13 mouse cellular contexts compared by ENCODE assay signal in genomic region chr19:58968731-58969506, GRCm38 (mm10). TPM values are rescaled to one million over a fixed set of nuclear protein-coding genes. Genes with fewer than 3 reads are reported as not detected.
DNase-seq lines count a peak whose midpoint lies in the region; ATAC-seq lines count a peak whose summit lies in the region.
"Had no signal": no experiment of that assay in that cellular context is flagged by ENCODE, and none has a peak within 500 bp of the region (broad histone marks: within the 10 kb centered on the region; RNA-seq: fewer than 3 reads in every experiment).

No protein-coding gene starts in this region.

- DNase-seq in kidney, postnatal 4 days, result peak; percentile 20 to 33
- peak; percentile 35 to 52 for DNase-seq in cerebellum, adult 18-20 months
- DNase-seq in embryonic facial prominence, embryonic 11.5 days (ENCODE audit: low spot score), result peak; percentile 18
- DNase-seq in gastrocnemius, adult 8-10 months (ENCODE audit: low spot score in 2 of 2), result no peak
- DNase-seq in MN1 (ENCODE audit: low spot score), result no peak
- no peak for DNase-seq in layer of hippocampus, adult 8-10 months (ENCODE audit: low spot score in 2 of 2)
- DNase-seq: adrenal gland, postnatal 10 days; liver, postnatal 0 days; thymus, adult 18-20 months had no signal

- H3K9me3 ChIP-seq in kidney, embryonic 15.5 days (replicated peaks), result no peaks in the 10 kb centered on the region
- H3K9me3 ChIP-seq in embryonic facial prominence, embryonic 11.5 days (replicated peaks; ENCODE audit: control insufficient read depth, low read length), result no peaks in the 10 kb centered on the region
- no peaks in the 10 kb centered on the region for H3K9me3 ChIP-seq in neural tube, embryonic 12.5 days
- H3K9me3 ChIP-seq: intestine, embryonic 15.5 days had no signal

- no peak overlapping the region for H3K9ac ChIP-seq in kidney, embryonic 15.5 days
- H3K9ac ChIP-seq in embryonic facial prominence, embryonic 11.5 days (replicated peaks; ENCODE audit: low read length), result no peak overlapping the region
- no peak overlapping the region for H3K9ac ChIP-seq in neural tube, embryonic 12.5 days
- H3K9ac ChIP-seq: intestine, embryonic 15.5 days; liver, postnatal 0 days had no signal

- H3K27ac ChIP-seq in kidney, embryonic 15.5 days, result no peak overlapping the region
- no peak overlapping the region for H3K27ac ChIP-seq in embryonic facial prominence, embryonic 11.5 days (replicated peaks; ENCODE audit: low read depth, low read length)
- H3K27ac ChIP-seq in neural tube, embryonic 12.5 days, result no peak overlapping the region
- H3K27ac ChIP-seq: intestine, embryonic 15.5 days had no signal

- no peak overlapping the region; the same call in 1 of the 2 replicates for H3K4me2 ChIP-seq in kidney, embryonic 15.5 days
- H3K4me2 ChIP-seq in embryonic facial prominence, embryonic 11.5 days (ENCODE audit: low read depth, low read length), result no peak overlapping the region
- H3K4me2 ChIP-seq in neural tube, embryonic 12.5 days (replicated peaks), result peak overlapping the region; percentile 41
- H3K4me2 ChIP-seq: intestine, embryonic 15.5 days had no signal

- H3K4me3 ChIP-seq in kidney, embryonic 15.5 days (replicated peaks), result no peak overlapping the region
- H3K4me3 ChIP-seq in embryonic facial prominence, embryonic 11.5 days (ENCODE audit: low read depth, low read length), result no peak overlapping the region
- no peak overlapping the region for H3K4me3 ChIP-seq in neural tube, embryonic 12.5 days
- H3K4me3 ChIP-seq: intestine, embryonic 15.5 days had no signal

- H3K27me3 ChIP-seq in kidney, embryonic 15.5 days, result peaks cover 46% of the 10 kb centered on the region
- no peaks in the 10 kb centered on the region for H3K27me3 ChIP-seq in embryonic facial prominence, embryonic 11.5 days (ENCODE audit: control insufficient read depth, insufficient read depth, low read length)
- H3K27me3 ChIP-seq in neural tube, embryonic 12.5 days (replicated peaks), result peaks cover 62% of the 10 kb centered on the region
- H3K27me3 ChIP-seq: intestine, embryonic 15.5 days had no signal

- H3K36me3 ChIP-seq in kidney, embryonic 15.5 days, result no peaks in the 10 kb centered on the region
- no peaks in the 10 kb centered on the region for H3K36me3 ChIP-seq in embryonic facial prominence, embryonic 11.5 days (replicated peaks; ENCODE audit: control insufficient read depth, insufficient read depth, low read depth, low read length)
- no peaks in the 10 kb centered on the region for H3K36me3 ChIP-seq in neural tube, embryonic 12.5 days
- H3K36me3 ChIP-seq: intestine, embryonic 15.5 days had no signal

- no peak for ATAC-seq in kidney, embryonic 15.5 days (replicated peaks; ENCODE audit: low FRiP score)
- no peak for ATAC-seq in embryonic facial prominence, embryonic 11.5 days (replicated peaks; ENCODE audit: insufficient number of reproducible peaks, low FRiP score, low TSS enrichment, low read depth)
- ATAC-seq in neural tube, embryonic 12.5 days (ENCODE audit: low FRiP score, low read depth), result peak; percentile 61; the same call in 1 of the 2 replicates
- ATAC-seq: intestine, embryonic 15.5 days; liver, postnatal 0 days had no signal

- WGBS in kidney, embryonic 15.5 days, result 44% methylated on average over 15 of the region's 15 CpGs
- WGBS in embryonic facial prominence, embryonic 11.5 days, result 31% methylated on average over 15 of the region's 15 CpGs
- 20% methylated on average over 15 of the region's 15 CpGs for WGBS in neural tube, embryonic 12.5 days

- peaks cover 16% of the 10 kb centered on the region for H3K4me1 ChIP-seq in kidney, embryonic 15.5 days
- no peaks in the 10 kb centered on the region; the same call in 1 of the 2 replicates for H3K4me1 ChIP-seq in embryonic facial prominence, embryonic 11.5 days (ENCODE audit: control insufficient read depth, insufficient read depth, low read length)
- H3K4me1 ChIP-seq in neural tube, embryonic 12.5 days, result peaks cover 10% of the 10 kb centered on the region
- H3K4me1 ChIP-seq: intestine, embryonic 15.5 days had no signal

RNA-seq across cellular contexts. Expression of gene Hspa12a, which starts 25.5 kb away (rescaled TPM):
- 15.2 and 16.6 TPM in 2 replicates for polyA plus RNA-seq in kidney, embryonic 15.5 days (2015; fragmentation: Nextera tagmentation; extraction: Ambion mirVana)
- 5.1 and 5.8 TPM in 2 replicates for polyA plus RNA-seq in embryonic facial prominence, embryonic 11.5 days (2014; fragmentation: Nextera tagmentation; extraction: Ambion mirVana)
- polyA plus RNA-seq in neural tube, embryonic 12.5 days (2016; fragmentation: Nextera tagmentation; extraction: Ambion mirVana), result 67.0 and 74.2 TPM in 2 replicates
- 1 to 10 TPM; 1.7 to 4.2 (median 3.6) TPM for total RNA-seq in gastrocnemius, adult 8-10 months (2022)
- 100 to 1,000 TPM; 203 to 270 (median 244) TPM for total RNA-seq in layer of hippocampus, adult 8-10 months (2022)

RNA-seq across cellular contexts. Expression of gene Eno4, which starts 25.7 kb away (rescaled TPM):
- polyA plus RNA-seq in kidney, embryonic 15.5 days (2015; fragmentation: Nextera tagmentation; extraction: Ambion mirVana), result 0.42 and 0.65 TPM in 2 replicates
- polyA plus RNA-seq in embryonic facial prominence, embryonic 11.5 days (2014; fragmentation: Nextera tagmentation; extraction: Ambion mirVana), result 0.54 and 0.66 TPM in 2 replicates
- polyA plus RNA-seq in neural tube, embryonic 12.5 days (2016; fragmentation: Nextera tagmentation; extraction: Ambion mirVana), result 0.41 and 0.55 TPM in 2 replicates
- not detected for total RNA-seq in gastrocnemius, adult 8-10 months (2022)
- total RNA-seq in layer of hippocampus, adult 8-10 months (2022), result 1 to 10 TPM; 1.8 to 2.2 (median 1.9) TPM
- total RNA-seq: monocyte, adult 5-6 weeks had no signal
- polyA plus RNA-seq: liver, postnatal 0 days had no signal

Comparison
In these comparisons a context has a peak if more than half of its experiments do, and no peak if none do; other contexts are left out.
1. DNase-seq: peak in kidney, postnatal 4 days (2 of 2), cerebellum, adult 18-20 months (2 of 2) and embryonic facial prominence, embryonic 11.5 days (single experiment); none in gastrocnemius, adult 8-10 months (0 of 2), MN1 (single experiment) and layer of hippocampus, adult 8-10 months (0 of 2).